Comparison of ENCODE assay signal across 8 mouse cellular contexts in the genomic region with DNA sequence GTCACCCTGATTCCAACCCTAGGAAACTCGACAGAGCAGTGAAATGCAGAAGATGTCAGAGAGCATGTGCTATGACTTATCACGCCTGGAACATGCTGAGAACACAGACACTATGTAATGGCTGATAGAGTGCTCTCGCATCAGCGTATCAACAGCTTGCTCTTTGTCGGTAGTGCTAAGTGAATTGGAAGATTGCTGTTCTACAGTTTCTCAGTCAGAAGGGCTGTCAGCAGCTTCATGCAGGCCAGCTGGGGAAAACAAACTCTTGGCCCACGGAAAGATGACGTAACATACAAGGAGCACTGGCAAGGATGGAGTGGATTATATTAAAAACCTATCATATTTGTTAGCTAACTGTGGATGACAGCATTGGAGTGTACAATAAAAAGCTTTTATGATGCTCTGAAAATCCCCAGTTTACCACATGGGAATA.
DNase-seq lines count a peak whose midpoint lies in the region; ATAC-seq lines count a peak whose summit lies in the region.

No protein-coding gene starts in this region.

- H3K27me3 ChIP-seq in hindbrain, embryonic 13.5 days: no peaks in the 10 kb centered on the region

- WGBS in hindbrain, embryonic 13.5 days: 47% methylated on average over 7 of the region's 7 CpGs

- H3K4me2 ChIP-seq in hindbrain, embryonic 13.5 days: peak overlapping the region; percentile 34; the same call in 1 of the 2 replicates

- intact Hi-C loops in left cerebral cortex, postnatal 36 days (cut with DNase I): no loop called here

- H3K27ac ChIP-seq in hindbrain, embryonic 13.5 days: peak overlapping the region; percentile 40; the same call in 1 of the 2 replicates

- DNase-seq in adrenal gland, postnatal 10 days: peak; percentile 5
- no peak for DNase-seq in adrenal gland, adult 2 months
- DNase-seq in ovary, postnatal 14 days (ENCODE audit: low spot score): peak; percentile 1
- DNase-seq in ovary, postnatal 36 days (ENCODE audit: low spot score): no peak
- DNase-seq in left cerebral cortex, postnatal 36 days (ENCODE audit: low spot score in 2 of 2): peak; percentile 26 to 44
- DNase-seq in right cerebral cortex, adult 2 months (ENCODE audit: low spot score in 2 of 2): peak; percentile 61 to 68

- peaks cover 13% of the 10 kb centered on the region for H3K4me1 ChIP-seq in hindbrain, embryonic 13.5 days (replicated peaks)

- H3K4me3 ChIP-seq in hindbrain, embryonic 13.5 days: no peak overlapping the region

- H3K9ac ChIP-seq in hindbrain, embryonic 13.5 days: no peak overlapping the region

- ATAC-seq in hindbrain, embryonic 13.5 days (ENCODE audit: low FRiP score): peak; percentile 72
- ATAC-seq in CD4-positive, CD25-positive, alpha-beta regulatory T cell, adult 4 months: no peak

- no peaks in the 10 kb centered on the region for H3K36me3 ChIP-seq in hindbrain, embryonic 13.5 days

- H3K9me3 ChIP-seq in hindbrain, embryonic 13.5 days: no peaks in the 10 kb centered on the region

Comparison
In these comparisons a context has a peak if more than half of its experiments do, and no peak if none do; other contexts are left out.
1. DNase-seq: peak in adrenal gland, postnatal 10 days (single experiment), ovary, postnatal 14 days (single experiment), left cerebral cortex, postnatal 36 days (2 of 2) and right cerebral cortex, adult 2 months (2 of 2); none in adrenal gland, adult 2 months (single experiment) and ovary, postnatal 36 days (single experiment).